Mouse (Mus musculus) CH12.LX (cell line): ENCODE measurements at regions not wholly inside any gene's neighbourhood (a gene's known extent, or its start where the extent isn't known, plus 50 kb on each side); places are given as distances from the start of the nearest gene placed in this dataset.

Experiments
- DNase-seq: peaks from one replicate; pipeline ENCODE4 v3.0.0-alpha.2; 2013; ENCODE audit errors: extremely low read depth
- H3K27ac ChIP-seq: 2 replicates; pipeline ENCODE4 v1.5.1; 2012; ENCODE audit warnings: low read depth, mild to moderate bottlenecking, control low read depth, moderate library complexity; ENCODE audit not compliant: insufficient read depth
- H3K27me3 ChIP-seq: replicated peaks from 2 replicates; pipeline ENCODE3; 2012; ENCODE audit warnings: inconsistent platforms
- H3K36me3 ChIP-seq, 2 experiments: replicated peaks in 1 of 2; 2 replicates each; pipeline versions ENCODE3 to v1.6.1; 2012; ENCODE audit warnings: inconsistent platforms in 1 of 2, low read length in 1 of 2, mild to moderate bottlenecking in 1 of 2, mixed read lengths in 1 of 2, moderate library complexity in 1 of 2; ENCODE audit not compliant: control insufficient read depth in 1 of 2, insufficient read depth in 1 of 2
- H3K4me1 ChIP-seq, 2 experiments: 2 replicates each; pipeline ENCODE4 v1.6.1; 2012; ENCODE audit warnings: inconsistent platforms in 1 of 2, moderate library complexity in 1 of 2; ENCODE audit not compliant: insufficient read depth in 2 of 2, control insufficient read depth in 1 of 2
- H3K4me2 ChIP-seq: 2 replicates; pipeline ENCODE4 v1.6.1; 2012; ENCODE audit warnings: low read depth, mild to moderate bottlenecking, control low read depth; ENCODE audit not compliant: poor library complexity, insufficient read depth, severe bottlenecking
- H3K4me3 ChIP-seq, 3 experiments: fragments of 150-350 bp in 1 of 3; sonication (generic) in 1 of 3; replicated peaks in 1 of 3; 2 replicates each; pipeline versions ENCODE3 to v1.5.1; 2011 to 2012; ENCODE audit warnings: low read depth in 2 of 3, low read length in 2 of 3, mild to moderate bottlenecking in 2 of 3, moderate library complexity in 2 of 3, control low read depth in 1 of 3, improper control_type of control experiment in 1 of 3, inconsistent platforms in 1 of 3, mixed read lengths in 1 of 3; ENCODE audit not compliant: poor library complexity in 1 of 3
- H3K79me2 ChIP-seq: replicated peaks from 2 replicates; pipeline ENCODE4 v1.6.1; 2012; ENCODE audit warnings: mild to moderate bottlenecking, moderate library complexity; ENCODE audit not compliant: control insufficient read depth, poor library complexity, insufficient read depth, severe bottlenecking; ENCODE audit errors: extremely low read depth
- H3K9ac ChIP-seq: 2 replicates; pipeline ENCODE4 v1.6.1; 2012; ENCODE audit warnings: low read depth, mild to moderate bottlenecking, control low read depth, moderate library complexity; ENCODE audit not compliant: insufficient read depth
- H3K9me3 ChIP-seq: replicated peaks from 2 replicates; pipeline ENCODE3; 2012; ENCODE audit warnings: low read length, inconsistent platforms, mixed read lengths
- BHLHE40 ChIP-seq: IDR thresholded peaks from 2 replicates; pipeline ENCODE4 v1.6.1; 2011; ENCODE audit warnings: mild to moderate bottlenecking, low read depth, low read length, improper control_type of control experiment
- CHD1 ChIP-seq: IDR thresholded peaks from 2 replicates; pipeline ENCODE4 v1.6.1; 2012; ENCODE audit warnings: low read depth, low read length, improper control_type of control experiment, inconsistent platforms
- ELF1 ChIP-seq: IDR thresholded peaks from 2 replicates; pipeline ENCODE4 v1.6.1; 2014; ENCODE audit warnings: low read depth, mild to moderate bottlenecking, inconsistent platforms, low read length, improper control_type of control experiment
- GABPA ChIP-seq: IDR thresholded peaks from 2 replicates; pipeline ENCODE4 v1.6.1; 2012; ENCODE audit warnings: low read depth, low read length, improper control_type of control experiment, inconsistent platforms; ENCODE audit not compliant: insufficient replicate concordance
- HCFC1 ChIP-seq: IDR thresholded peaks from 2 replicates; pipeline ENCODE4 v1.6.1; 2012; ENCODE audit warnings: low read depth, mild to moderate bottlenecking, inconsistent platforms, low read length, improper control_type of control experiment
- IRF4 ChIP-seq: IDR thresholded peaks from 2 replicates; pipeline ENCODE4 v1.6.1; 2014; ENCODE audit warnings: low read depth, mild to moderate bottlenecking, inconsistent platforms, low read length, improper control_type of control experiment
- JUN ChIP-seq: IDR thresholded peaks from 2 replicates; pipeline ENCODE4 v1.6.1; 2011; ENCODE audit warnings: low read depth, mild to moderate bottlenecking, low read length, improper control_type of control experiment, moderate library complexity; ENCODE audit not compliant: insufficient read depth
- KAT2A ChIP-seq: IDR thresholded peaks from 2 replicates; pipeline ENCODE4 v1.6.1; 2012; ENCODE audit warnings: low read length, improper control_type of control experiment, inconsistent platforms; ENCODE audit not compliant: insufficient replicate concordance
- MAX ChIP-seq: IDR thresholded peaks from 2 replicates; pipeline ENCODE4 v1.6.1; 2011; ENCODE audit warnings: low read length, improper control_type of control experiment
- MAZ ChIP-seq: IDR thresholded peaks from 2 replicates; pipeline ENCODE4 v1.6.1; 2012; ENCODE audit warnings: low read depth, mild to moderate bottlenecking, inconsistent platforms, low read length, improper control_type of control experiment, moderate library complexity
- MEF2A ChIP-seq: IDR thresholded peaks from 2 replicates; pipeline ENCODE4 v1.6.1; 2014; ENCODE audit warnings: low read depth, mild to moderate bottlenecking, inconsistent platforms, low read length, improper control_type of control experiment, borderline replicate concordance
- MXI1 ChIP-seq: IDR thresholded peaks from 2 replicates; pipeline ENCODE4 v1.6.1; 2011; ENCODE audit warnings: mild to moderate bottlenecking, low read depth, low read length, improper control_type of control experiment
- NELFE ChIP-seq: IDR thresholded peaks from 2 replicates; pipeline ENCODE4 v1.6.1; 2011; ENCODE audit warnings: low read depth, low read length, improper control_type of control experiment
- PAX5 ChIP-seq: IDR thresholded peaks from 2 replicates; pipeline ENCODE4 v1.6.1; 2012; ENCODE audit warnings: low read length, inconsistent platforms, mixed read lengths
- POLR2A ChIP-seq: IDR thresholded peaks from 2 replicates; pipeline ENCODE4 v1.6.1; 2011; ENCODE audit warnings: low read depth, mild to moderate bottlenecking, improper control_type of control experiment, low read length
- RCOR1 ChIP-seq: conservative IDR thresholded peaks from 2 replicates; pipeline ENCODE4 v1.6.1; 2012; ENCODE audit warnings: low read depth, mild to moderate bottlenecking, inconsistent platforms, low read length, improper control_type of control experiment
- SIN3A ChIP-seq: IDR thresholded peaks from 2 replicates; pipeline ENCODE4 v1.6.1; 2012; ENCODE audit warnings: low read length, improper control_type of control experiment, inconsistent platforms
- SMC3 ChIP-seq: IDR thresholded peaks from 2 replicates; pipeline ENCODE4 v1.6.1; 2011; ENCODE audit warnings: low read depth, low read length, improper control_type of control experiment
- UBTF ChIP-seq: IDR thresholded peaks from 2 replicates; pipeline ENCODE4 v1.6.1; 2012; ENCODE audit warnings: low read depth, mild to moderate bottlenecking, inconsistent platforms, low read length, improper control_type of control experiment, moderate library complexity
- USF1 ChIP-seq: IDR thresholded peaks from 2 replicates; pipeline ENCODE4 v1.6.1; 2014; ENCODE audit warnings: low read depth, mild to moderate bottlenecking, inconsistent platforms, low read length, improper control_type of control experiment
- USF2 ChIP-seq: conservative IDR thresholded peaks from 2 replicates; pipeline ENCODE4 v1.6.1; 2011; ENCODE audit warnings: low read depth, low read length, improper control_type of control experiment
- dilution Hi-C: fragments of 300-500 bp; cut with MboI; formaldehyde crosslinking; loops from 2 replicates; pipeline ENCODE4 v1.14.3; 2020; ENCODE audit warnings: low sequenced_read_pairs; ENCODE audit not compliant: extremely low pct_unique_long_range_greater_than_20kb, extremely low pct_ligation_motif_present
- in situ Hi-C: fragments of 300-500 bp; cut with MboI; formaldehyde crosslinking; loops from 3 replicates; pipeline ENCODE4 v1.14.3; 2019; ENCODE audit warnings: low sequenced_read_pairs, low pct_ligation_motif_present, low pct_unique_long_range_greater_than_20kb, mixed read lengths

DNA sequence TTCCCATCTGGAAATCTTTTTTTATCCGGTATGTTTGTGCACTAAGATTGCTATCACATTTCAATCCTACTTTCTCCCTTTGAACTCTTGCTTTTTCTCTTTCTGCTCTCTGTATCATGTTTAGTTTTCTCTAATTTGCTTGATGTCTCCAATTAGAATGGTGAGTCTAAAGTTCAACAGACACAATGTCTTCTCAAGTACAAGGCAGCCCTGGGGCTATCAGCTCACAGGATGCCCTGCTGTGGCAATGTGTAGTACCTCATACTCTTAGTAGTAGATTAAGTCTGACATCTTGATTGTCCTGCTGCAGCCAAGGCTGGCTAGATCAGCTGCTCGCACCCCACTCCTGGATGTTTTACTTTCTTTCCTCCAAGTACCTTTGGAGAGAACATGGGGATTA, 186.4 kb downstream of the Irs2 start:
- H3K9me3 ChIP-seq: no peaks in the 10 kb centered on the region
- H3K27me3 ChIP-seq: no peaks in the 10 kb centered on the region
- dilution Hi-C loops (no loop called here), in situ Hi-C loops (loop anchor here (25.0 kb wide), 2 partner anchors 235 to 365 kb away; no protein-coding TSS in a partner anchor)
- H3K79me2 ChIP-seq: no peaks in the 10 kb centered on the region
- H3K27ac ChIP-seq: no peak overlapping the region
- no peaks in the 10 kb centered on the region for H3K36me3 ChIP-seq
- no peak overlapping the region for H3K4me2 ChIP-seq
- H3K4me1 ChIP-seq: peaks cover 0 to 3% of the 10 kb centered on the region in 2 experiments; a peak in 1 of 4 replicates
- no peak overlapping the region for H3K4me3 ChIP-seq
- no peak for DNase-seq
- TF ChIP-seq MEF2A (no peak), GABPA (no peak), KAT2A (no peak), ELF1 (no peak), JUN (no peak), SMC3 (no peak), USF2 (no peak), NELFE (no peak), MAZ (no peak), MAX (no peak), MXI1 (no peak), IRF4 (no peak), HCFC1 (no peak), RCOR1 (no peak), POLR2A (no peak), BHLHE40 (no peak), PAX5 (no peak)
- no peak overlapping the region for H3K9ac ChIP-seq

DNA sequence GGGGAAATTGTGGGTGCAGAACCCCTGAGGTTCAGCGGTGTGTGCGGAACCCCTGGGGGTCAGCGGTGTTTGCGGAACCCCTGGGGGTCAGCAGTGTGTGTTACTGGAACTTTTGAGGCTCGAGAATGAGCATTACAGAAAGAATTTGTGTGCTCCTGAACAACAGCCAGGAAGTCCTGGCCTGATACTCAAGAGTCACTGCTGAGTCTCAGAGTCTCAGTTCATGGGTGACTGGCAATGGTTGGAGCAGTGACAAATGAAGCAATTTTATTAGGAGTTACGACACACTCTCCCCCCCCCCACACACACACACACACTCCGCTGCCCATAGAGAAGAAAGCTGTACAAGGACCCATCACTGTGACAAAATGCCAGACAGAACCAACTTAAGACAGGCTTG, 193.8 kb downstream of the Irs2 start:
- no peaks in the 10 kb centered on the region for H3K4me1 ChIP-seq
- H3K27me3 ChIP-seq: no peaks in the 10 kb centered on the region
- H3K4me2 ChIP-seq: no peak overlapping the region
- H3K79me2 ChIP-seq: no peaks in the 10 kb centered on the region
- no peak for DNase-seq
- dilution Hi-C loops (no loop called here), in situ Hi-C loops (loop anchor here (25.0 kb wide), 2 partner anchors 227 to 373 kb away; no protein-coding TSS in a partner anchor)
- no peaks in the 10 kb centered on the region for H3K9me3 ChIP-seq
- no peak overlapping the region for H3K27ac ChIP-seq
- no peaks in the 10 kb centered on the region for H3K36me3 ChIP-seq
- no peak for TF ChIP-seq UBTF
- no peak for TF ChIP-seq CHD1
- TF ChIP-seq USF1: no peak
- no peak for TF ChIP-seq SIN3A
- H3K9ac ChIP-seq: no peak overlapping the region
- no peak overlapping the region for H3K4me3 ChIP-seq
